Mouse (Mus musculus) thymus, postnatal 36 days (tissue): Measurements from ENCODE around the gene Map7d1.

Experiments used
- DNase-seq, 2 experiments: peaks; one replicate each; pipeline ENCODE4 v3.0.0; 2022; ENCODE audit warnings: mixed read lengths in 2 of 2

Map7d1 gene

GRCm38 (mm10) chr4:126262119-126262807 lies 6.1 kb upstream of the Map7d1 start, which contains the start of gene Trappc3:
Gene Trappc3, plus strand, starts transcription at chr4:126262325.
- peak; percentile 98 for DNase-seq

GRCm38 (mm10) chr4:126261675-126262074 lies 5.5 kb upstream of the Map7d1 start:
- DNase-seq: no peak

- DNase-seq: no peak
These were observed 5.1 kb upstream of the Map7d1 start for GRCm38 (mm10) chr4:126261266-126261665.

GRCm38 (mm10) chr4:126260520-126261201 lies 4.5 kb upstream of the Map7d1 start:
- peak; percentile 22 to 47 for DNase-seq

GRCm38 (mm10) chr4:126259523-126260160 lies 3.5 kb upstream of the Map7d1 start:
- peak; percentile 78 to 85 for DNase-seq

GRCm38 (mm10) chr4:126259063-126259462 lies 2.9 kb upstream of the Map7d1 start:
- no peak for DNase-seq

GRCm38 (mm10) chr4:126256967-126257881 lies 1.1 kb upstream of the Map7d1 start:
- DNase-seq: peak in 1 of 2 experiments; percentile 24

- peak; percentile 58 to 66 for DNase-seq
These were observed 786 bp downstream of the Map7d1 start for GRCm38 (mm10) chr4:126255113-126256001.

GRCm38 (mm10) chr4:126254315-126255112 lies 1.6 kb downstream of the Map7d1 start:
- peak in 1 of 2 experiments; percentile 23 for DNase-seq

GRCm38 (mm10) chr4:126253637-126254272 lies 2.4 kb downstream of the Map7d1 start:
- DNase-seq: no peak

GRCm38 (mm10) chr4:126252411-126253237 lies 3.5 kb downstream of the Map7d1 start:
- DNase-seq: no peak

GRCm38 (mm10) chr4:126251655-126252254 lies 4.4 kb downstream of the Map7d1 start:
- DNase-seq: no peak

GRCm38 (mm10) chr4:126250659-126251058 lies 5.5 kb downstream of the Map7d1 start:
- no peak for DNase-seq

GRCm38 (mm10) chr4:126248261-126248868 lies 7.8 kb downstream of the Map7d1 start:
- DNase-seq: no peak

GRCm38 (mm10) chr4:126246202-126246889 lies 9.8 kb downstream of the Map7d1 start:
- DNase-seq: no peak

GRCm38 (mm10) chr4:126242510-126242909 lies 13.6 kb downstream of the Map7d1 start:
- DNase-seq: no peak

GRCm38 (mm10) chr4:126241956-126242355 lies 14.2 kb downstream of the Map7d1 start:
- no peak for DNase-seq
